Mouse (Mus musculus): ENCODE results near the gene Btbd11. TPM values are rescaled to one million over a fixed set of nuclear protein-coding genes. Genes with fewer than 3 reads are reported as not detected.
A peak's percentile ranks its signal among the peaks of the same experiment; 100 is the strongest.

The Btbd11 gene
- polyA plus RNA-seq, 1 experiment from 2014 or later = 0.77 TPM

- no peak for ATAC-seq (replicated peaks; ENCODE audit: insufficient number of reproducible peaks, low FRiP score, low TSS enrichment)
Measured at GRCm38 (mm10) chr10:85608550-85609278, 222.1 kb downstream of the Btbd11 start.

GRCm38 (mm10) chr10:85617080-85617479 lies 230.5 kb downstream of the Btbd11 start:
- H3K36me3 ChIP-seq (ENCODE audit: control insufficient read depth, insufficient read depth, low read length) = no peaks in the 10 kb centered on the region
- no peaks in the 10 kb centered on the region for H3K27me3 ChIP-seq (ENCODE audit: control insufficient read depth, insufficient read depth, low read length)
- ATAC-seq (replicated peaks; ENCODE audit: insufficient number of reproducible peaks, low FRiP score, low TSS enrichment) = no peak
- H3K4me1 ChIP-seq (ENCODE audit: control insufficient read depth, insufficient read depth, low read length) = no peaks in the 10 kb centered on the region
- no peak overlapping the region for H3K4me2 ChIP-seq
- no peak overlapping the region for H3K27ac ChIP-seq (ENCODE audit: low read depth, low read length)
- H3K4me3 ChIP-seq (ENCODE audit: low read depth, low read length) = no peak overlapping the region
- WGBS (ENCODE audit: insufficient replicate concordance) = 68% methylated on average over 8 of the region's 8 CpGs
- no peak overlapping the region for H3K9ac ChIP-seq (ENCODE audit: low read depth, low read length)
- no peaks in the 10 kb centered on the region for H3K9me3 ChIP-seq (replicated peaks; ENCODE audit: control insufficient read depth, low read length)

More at GRCm38 (mm10) chr10:85608550-85609278, 222.1 kb downstream of the Btbd11 start:
- no peaks in the 10 kb centered on the region for H3K27me3 ChIP-seq (ENCODE audit: control insufficient read depth, insufficient read depth, low read length)
- no peak overlapping the region for H3K27ac ChIP-seq (ENCODE audit: low read depth, low read length)
- no peak overlapping the region for H3K9ac ChIP-seq (ENCODE audit: low read depth, low read length)
- H3K36me3 ChIP-seq (ENCODE audit: control insufficient read depth, insufficient read depth, low read length) = no peaks in the 10 kb centered on the region
- H3K9me3 ChIP-seq (replicated peaks; ENCODE audit: control insufficient read depth, low read length) = no peaks in the 10 kb centered on the region
- 77% methylated on average over 14 of the region's 14 CpGs for WGBS (ENCODE audit: insufficient replicate concordance)
- H3K4me2 ChIP-seq = no peak overlapping the region
- no peaks in the 10 kb centered on the region for H3K4me1 ChIP-seq (ENCODE audit: control insufficient read depth, insufficient read depth, low read length)
- no peak overlapping the region for H3K4me3 ChIP-seq (ENCODE audit: low read depth, low read length)

GRCm38 (mm10) chr10:85617501-85618417 lies 231.1 kb downstream of the Btbd11 start:
- Histone ChIP-seq H3K9me3 (replicated peaks; ENCODE audit: control insufficient read depth, low read length) (no peaks in the 10 kb centered on the region), H3K27ac (ENCODE audit: low read depth, low read length) (no peak overlapping the region), H3K4me3 (ENCODE audit: low read depth, low read length) (no peak overlapping the region), H3K36me3 (ENCODE audit: control insufficient read depth, insufficient read depth, low read length) (no peaks in the 10 kb centered on the region), H3K4me1 (ENCODE audit: control insufficient read depth, insufficient read depth, low read length) (no peaks in the 10 kb centered on the region), H3K27me3 (ENCODE audit: control insufficient read depth, insufficient read depth, low read length) (peaks cover 1% of the 10 kb centered on the region; the same call in 1 of the 2 replicates), H3K4me2 (no peak overlapping the region), H3K9ac (ENCODE audit: low read depth, low read length) (no peak overlapping the region)
- 70% methylated on average over 12 of the region's 12 CpGs for WGBS (ENCODE audit: insufficient replicate concordance)
- ATAC-seq (replicated peaks; ENCODE audit: insufficient number of reproducible peaks, low FRiP score, low TSS enrichment) = no peak

GRCm38 (mm10) chr10:85621067-85621466 lies 234.5 kb downstream of the Btbd11 start:
- H3K4me3 ChIP-seq (ENCODE audit: low read depth, low read length) = no peak overlapping the region
- no peaks in the 10 kb centered on the region for H3K36me3 ChIP-seq (ENCODE audit: control insufficient read depth, insufficient read depth, low read length)
- no peak for ATAC-seq (replicated peaks; ENCODE audit: insufficient number of reproducible peaks, low FRiP score, low TSS enrichment)
- peaks cover 7% of the 10 kb centered on the region for H3K27me3 ChIP-seq (ENCODE audit: control insufficient read depth, insufficient read depth, low read length)
- WGBS (ENCODE audit: insufficient replicate concordance) = 80% methylated on average over 6 of the region's 6 CpGs
- no peak overlapping the region for H3K4me2 ChIP-seq
- H3K4me1 ChIP-seq (ENCODE audit: control insufficient read depth, insufficient read depth, low read length) = no peaks in the 10 kb centered on the region
- H3K9ac ChIP-seq (ENCODE audit: low read depth, low read length) = no peak overlapping the region
- H3K27ac ChIP-seq (ENCODE audit: low read depth, low read length) = no peak overlapping the region
- H3K9me3 ChIP-seq (replicated peaks; ENCODE audit: control insufficient read depth, low read length) = no peaks in the 10 kb centered on the region

- Histone ChIP-seq H3K27ac (ENCODE audit: low read depth, low read length) (no peak overlapping the region), H3K4me1 (ENCODE audit: control insufficient read depth, insufficient read depth, low read length) (no peaks in the 10 kb centered on the region), H3K9me3 (replicated peaks; ENCODE audit: control insufficient read depth, low read length) (no peaks in the 10 kb centered on the region), H3K4me2 (peak overlapping the region; percentile 82), H3K4me3 (ENCODE audit: low read depth, low read length) (peak overlapping the region; percentile 44), H3K27me3 (ENCODE audit: control insufficient read depth, insufficient read depth, low read length) (peaks cover 16% of the 10 kb centered on the region), H3K9ac (ENCODE audit: low read depth, low read length) (0 out of 2 replicates have a peak overlapping the region, but pooled peaks have one; percentile 22), H3K36me3 (ENCODE audit: control insufficient read depth, insufficient read depth, low read length) (no peaks in the 10 kb centered on the region)
- WGBS (ENCODE audit: insufficient replicate concordance) = 3% methylated on average over 31 of the region's 31 CpGs
- no peak for ATAC-seq (replicated peaks; ENCODE audit: insufficient number of reproducible peaks, low FRiP score, low TSS enrichment)
Measured at GRCm38 (mm10) chr10:85624504-85625169, 238.0 kb downstream of the Btbd11 start.

GRCm38 (mm10) chr10:85625170-85625686 lies 238.6 kb downstream of the Btbd11 start:
- H3K9me3 ChIP-seq (replicated peaks; ENCODE audit: control insufficient read depth, low read length) = no peaks in the 10 kb centered on the region
- no peak overlapping the region for H3K27ac ChIP-seq (ENCODE audit: low read depth, low read length)
- H3K4me2 ChIP-seq = peak overlapping the region; percentile 82
- 56% methylated on average over 4 of the region's 4 CpGs for WGBS (ENCODE audit: insufficient replicate concordance)
- peaks cover 16% of the 10 kb centered on the region for H3K27me3 ChIP-seq (ENCODE audit: control insufficient read depth, insufficient read depth, low read length)
- no peaks in the 10 kb centered on the region for H3K36me3 ChIP-seq (ENCODE audit: control insufficient read depth, insufficient read depth, low read length)
- no peak for ATAC-seq (replicated peaks; ENCODE audit: insufficient number of reproducible peaks, low FRiP score, low TSS enrichment)
- no peaks in the 10 kb centered on the region for H3K4me1 ChIP-seq (ENCODE audit: control insufficient read depth, insufficient read depth, low read length)
- no peak overlapping the region for H3K9ac ChIP-seq (ENCODE audit: low read depth, low read length)
- peak overlapping the region; percentile 44 for H3K4me3 ChIP-seq (ENCODE audit: low read depth, low read length)

- Histone ChIP-seq H3K9me3 (replicated peaks; ENCODE audit: control insufficient read depth, low read length) (no peaks in the 10 kb centered on the region), H3K36me3 (ENCODE audit: control insufficient read depth, insufficient read depth, low read length) (no peaks in the 10 kb centered on the region), H3K4me2 (no peak overlapping the region), H3K9ac (ENCODE audit: low read depth, low read length) (no peak overlapping the region), H3K4me1 (ENCODE audit: control insufficient read depth, insufficient read depth, low read length) (no peaks in the 10 kb centered on the region), H3K27ac (ENCODE audit: low read depth, low read length) (no peak overlapping the region), H3K27me3 (ENCODE audit: control insufficient read depth, insufficient read depth, low read length) (peaks cover 2% of the 10 kb centered on the region; the same call in 1 of the 2 replicates), H3K4me3 (ENCODE audit: low read depth, low read length) (no peak overlapping the region)
- no peak for ATAC-seq (replicated peaks; ENCODE audit: insufficient number of reproducible peaks, low FRiP score, low TSS enrichment)
- 76% methylated on average over 10 of the region's 10 CpGs for WGBS (ENCODE audit: insufficient replicate concordance)
Measured at GRCm38 (mm10) chr10:85632030-85632429, 245.4 kb downstream of the Btbd11 start.

- Histone ChIP-seq H3K4me2 (no peak overlapping the region), H3K27me3 (ENCODE audit: control insufficient read depth, insufficient read depth, low read length) (0 out of 2 replicates have a peak, but pooled peaks cover 6% of the 10 kb centered on the region), H3K9ac (ENCODE audit: low read depth, low read length) (no peak overlapping the region), H3K4me1 (ENCODE audit: control insufficient read depth, insufficient read depth, low read length) (no peaks in the 10 kb centered on the region), H3K36me3 (ENCODE audit: control insufficient read depth, insufficient read depth, low read length) (no peaks in the 10 kb centered on the region), H3K9me3 (replicated peaks; ENCODE audit: control insufficient read depth, low read length) (no peaks in the 10 kb centered on the region), H3K4me3 (ENCODE audit: low read depth, low read length) (no peak overlapping the region), H3K27ac (ENCODE audit: low read depth, low read length) (no peak overlapping the region)
- 88% methylated on average over 10 of the region's 10 CpGs for WGBS (ENCODE audit: insufficient replicate concordance)
- ATAC-seq (replicated peaks; ENCODE audit: insufficient number of reproducible peaks, low FRiP score, low TSS enrichment) = no peak
Measured at GRCm38 (mm10) chr10:85633577-85633976, 247.0 kb downstream of the Btbd11 start.
